Mouse (Mus musculus): ENCODE results near the gene Pik3c2g.

Gene Pik3c2g

DNA sequence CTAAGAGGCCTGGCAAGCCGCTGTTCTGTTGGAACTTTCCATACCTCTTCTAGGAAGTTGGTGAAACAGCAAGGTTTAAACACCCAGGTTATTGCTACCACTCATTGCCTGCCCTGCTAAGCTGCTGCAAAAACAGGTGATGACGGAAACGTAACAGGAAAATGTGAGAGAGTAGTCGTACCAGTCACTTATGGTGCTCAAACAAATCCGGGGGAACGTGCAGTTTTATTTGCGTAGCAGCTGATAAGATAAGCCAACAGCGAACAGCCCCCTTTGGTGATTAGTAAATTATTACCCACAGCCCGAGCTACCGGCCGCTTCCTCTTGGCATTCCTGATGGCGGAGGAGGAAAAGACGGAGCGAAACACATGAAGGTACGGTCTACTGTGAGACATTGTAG, at the start of gene Pik3c2g:
Gene Pik3c2g, plus strand, starts transcription at position 330 of the 400 bp plus-strand sequence.
- no peak for DNase-seq (ENCODE audit: extremely low spot score, low spot score)

DNA sequence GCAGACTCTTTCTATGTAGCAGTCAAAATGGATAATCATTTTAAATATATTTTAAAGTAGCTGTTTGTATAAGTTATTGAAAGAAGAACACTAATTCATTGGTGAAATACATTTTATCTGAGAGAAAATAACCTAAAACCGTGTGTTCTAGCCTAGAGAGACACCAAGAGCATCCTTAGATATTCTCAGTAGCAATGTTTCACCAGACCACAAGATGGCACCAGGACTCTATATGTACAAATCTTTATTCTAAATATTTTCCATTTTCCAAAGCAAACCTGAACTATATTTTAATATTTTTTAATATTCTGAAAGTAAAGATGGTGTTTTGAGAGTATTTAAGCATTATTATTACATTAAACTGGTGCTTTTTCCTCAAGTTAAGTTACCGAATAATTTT, 48.6 kb upstream of the Pik3c2g start:
- DNase-seq (ENCODE audit: extremely low spot score, low spot score): no peak

DNA sequence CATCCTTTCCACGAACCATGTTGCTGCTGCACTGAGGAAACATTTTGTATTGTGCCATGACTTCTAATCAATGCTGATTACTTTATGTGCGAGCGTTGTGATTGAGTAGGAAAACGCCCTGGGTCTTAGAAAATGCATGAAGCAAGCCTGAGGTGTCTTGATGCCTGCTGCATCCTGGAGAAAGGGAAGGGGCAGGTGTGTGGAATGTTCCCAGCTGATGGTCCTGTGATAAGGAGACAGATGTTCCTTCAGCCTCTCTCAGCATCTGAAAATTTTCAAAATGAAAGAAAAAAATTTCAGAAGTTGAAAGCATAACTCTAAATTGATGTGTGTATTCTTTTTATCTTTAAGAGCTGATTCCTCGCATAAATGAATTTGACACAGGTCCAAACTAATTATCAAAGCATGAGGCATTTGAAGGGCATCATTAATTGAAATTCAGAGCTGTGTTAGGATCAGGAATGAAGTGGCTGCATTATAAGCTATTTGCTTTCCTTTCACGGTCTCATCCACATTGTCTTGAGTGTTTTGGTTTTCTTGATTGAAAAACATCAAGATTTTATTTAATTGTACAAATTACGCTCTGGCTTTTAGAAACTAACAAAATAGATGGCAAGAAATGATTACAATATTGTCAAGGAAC, 31.4 kb upstream of the Pik3c2g start:
- no peak for DNase-seq (ENCODE audit: extremely low spot score, low spot score)

DNA sequence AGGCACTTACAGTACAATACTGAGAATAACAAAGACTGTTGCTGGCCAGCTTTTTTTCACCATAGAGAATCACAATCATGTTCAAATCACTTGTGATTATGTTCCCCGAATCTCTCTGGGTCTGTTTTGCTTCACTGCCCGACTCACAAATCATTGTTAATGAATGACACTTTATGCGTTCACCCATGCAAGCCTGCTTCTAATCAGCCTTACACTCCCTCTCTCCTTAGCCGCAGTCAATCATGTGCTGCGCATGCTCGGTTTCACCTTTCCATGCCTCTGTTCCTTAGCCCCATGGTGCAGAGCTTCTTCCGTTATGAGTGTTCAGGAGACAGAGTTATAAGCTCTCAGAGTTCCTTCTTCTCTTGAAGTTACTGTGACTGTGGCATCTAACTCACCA, 17.8 kb upstream of the Pik3c2g start:
- DNase-seq (ENCODE audit: extremely low spot score, low spot score): no peak

DNA sequence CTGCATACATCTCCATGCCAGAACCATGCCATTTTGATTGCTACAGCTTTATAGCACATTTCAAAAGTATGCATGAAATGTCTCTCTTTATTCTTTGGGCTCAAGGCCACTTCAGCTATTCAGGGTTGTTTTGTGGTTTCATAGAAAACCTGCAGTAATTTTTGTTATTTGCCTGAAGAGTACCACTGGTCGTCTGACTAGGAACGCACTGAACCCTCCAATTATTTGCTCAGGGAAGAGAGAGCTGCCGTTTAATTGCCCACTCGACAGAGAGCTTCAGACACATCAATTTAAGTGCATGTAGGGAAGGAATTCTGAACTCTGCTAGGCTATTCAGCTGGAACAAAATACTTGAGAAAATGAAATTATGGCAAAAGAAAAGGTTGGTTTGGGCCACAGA, 11.2 kb upstream of the Pik3c2g start:
- DNase-seq (ENCODE audit: extremely low spot score, low spot score): no peak

DNA sequence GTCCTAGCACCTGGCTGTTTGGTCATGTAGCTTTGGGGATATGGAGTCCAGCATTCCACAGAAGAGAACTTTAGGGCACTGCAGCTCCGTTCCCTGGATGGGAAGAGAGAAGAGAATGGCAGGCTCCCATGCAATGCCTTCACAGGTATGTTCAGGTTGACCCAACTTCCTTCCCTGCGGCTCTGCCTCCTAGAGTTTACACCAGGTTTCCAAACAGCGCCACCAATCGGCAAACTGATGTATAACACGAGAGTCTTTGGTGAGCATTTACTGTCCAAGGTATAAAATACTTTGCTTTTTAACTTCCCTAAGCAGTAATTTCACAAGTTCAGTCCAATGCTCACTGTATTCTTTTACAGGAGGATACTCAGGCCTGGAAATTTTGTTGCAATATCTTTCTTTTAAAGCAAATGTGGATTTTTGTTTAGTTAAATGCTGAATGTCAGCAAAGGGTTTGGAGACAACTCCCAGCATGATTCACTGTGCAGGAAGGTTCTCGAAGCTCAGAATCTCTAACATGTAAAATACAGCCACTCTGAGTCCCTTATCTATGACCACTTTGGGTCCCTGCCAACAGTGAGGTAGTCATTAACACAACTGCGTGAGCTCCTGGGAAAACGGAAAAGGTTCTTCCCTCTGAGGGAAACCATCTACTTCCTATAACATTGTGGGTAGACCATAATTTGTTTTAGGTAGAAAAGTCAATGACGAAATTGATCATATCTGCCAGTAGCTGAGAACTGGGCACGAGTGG, 10.6 kb upstream of the Pik3c2g start:
- DNase-seq (ENCODE audit: extremely low spot score, low spot score): no peak

DNA sequence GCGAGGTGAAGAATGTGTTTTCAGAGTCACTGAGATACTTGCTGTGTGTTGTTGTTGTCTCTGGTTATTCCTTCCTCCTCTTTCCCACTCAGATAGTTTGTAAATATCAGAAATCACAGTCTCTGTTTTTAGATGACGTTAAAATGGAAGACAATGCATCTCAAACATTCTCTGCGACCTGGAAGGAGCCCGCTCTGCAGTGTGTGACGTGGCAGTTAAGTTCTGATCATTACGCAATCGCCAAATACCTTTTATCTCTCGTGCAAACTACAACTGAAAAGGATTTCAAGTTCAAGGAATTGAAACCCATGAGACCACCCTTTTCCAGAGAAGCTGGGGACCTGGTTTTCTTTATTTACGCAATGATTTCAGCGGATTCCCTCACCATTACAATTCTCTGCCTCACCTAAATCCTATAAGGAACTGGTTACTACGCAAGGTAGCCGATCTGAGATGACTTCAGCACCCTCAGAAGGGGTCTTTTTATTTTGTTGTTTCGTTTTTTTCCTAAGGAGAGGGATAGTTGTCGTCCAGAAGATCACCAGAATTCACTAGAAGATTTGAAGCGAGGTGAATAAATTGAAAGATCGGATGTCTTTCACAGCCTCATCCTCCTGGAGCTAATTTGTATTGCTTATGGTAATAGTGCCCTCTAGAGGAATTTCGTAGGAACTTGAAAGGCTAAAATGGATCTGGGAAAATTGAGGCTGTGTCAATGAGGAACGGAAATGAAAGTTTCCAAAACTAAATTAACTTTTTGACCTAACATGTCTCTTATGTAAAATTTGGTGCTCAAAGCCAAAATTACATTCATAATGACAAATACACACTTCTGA, 9.8 kb upstream of the Pik3c2g start:
- no peak for DNase-seq (ENCODE audit: extremely low spot score, low spot score)

DNA sequence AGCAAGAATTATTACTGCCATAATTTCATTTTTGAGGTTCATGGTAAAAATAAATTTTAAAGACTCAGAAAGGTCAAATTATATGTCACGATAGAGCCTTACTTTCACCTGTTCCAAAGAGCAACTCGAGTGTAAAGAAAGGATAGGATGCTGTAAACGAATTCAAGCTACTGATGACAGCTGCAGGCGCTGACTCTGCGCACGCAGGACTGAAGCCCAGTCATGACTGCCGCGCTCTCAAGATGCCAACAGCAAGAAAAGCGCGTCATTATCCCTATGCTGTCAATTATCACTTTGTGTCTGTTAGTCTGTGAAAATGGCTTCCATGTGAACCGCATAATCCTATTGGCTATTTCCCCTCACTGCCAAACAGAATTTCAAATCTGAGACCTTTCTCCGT, 457 bp downstream of the Pik3c2g start:
- DNase-seq (ENCODE audit: extremely low spot score, low spot score): no peak

DNA sequence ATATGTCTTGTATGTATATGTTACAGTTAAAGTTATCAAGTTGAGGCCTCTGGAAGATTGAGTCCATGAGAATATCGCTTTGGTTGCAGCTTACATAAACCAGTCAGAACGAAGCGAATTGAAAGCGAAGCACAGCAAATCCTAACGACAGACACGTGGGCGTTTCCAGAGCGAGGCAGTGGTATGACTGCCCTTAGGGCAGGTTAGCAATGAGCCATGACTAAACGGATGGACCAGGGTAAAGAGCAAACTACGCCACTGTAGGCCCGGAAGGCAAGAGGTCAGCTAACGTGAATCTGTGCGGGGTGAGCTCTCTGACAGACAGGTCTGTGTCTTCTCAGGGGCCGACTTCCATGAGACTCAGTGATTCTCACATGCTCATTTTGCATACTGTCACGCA, 1.4 kb downstream of the Pik3c2g start:
- DNase-seq (ENCODE audit: extremely low spot score, low spot score): peak; percentile 24

DNA sequence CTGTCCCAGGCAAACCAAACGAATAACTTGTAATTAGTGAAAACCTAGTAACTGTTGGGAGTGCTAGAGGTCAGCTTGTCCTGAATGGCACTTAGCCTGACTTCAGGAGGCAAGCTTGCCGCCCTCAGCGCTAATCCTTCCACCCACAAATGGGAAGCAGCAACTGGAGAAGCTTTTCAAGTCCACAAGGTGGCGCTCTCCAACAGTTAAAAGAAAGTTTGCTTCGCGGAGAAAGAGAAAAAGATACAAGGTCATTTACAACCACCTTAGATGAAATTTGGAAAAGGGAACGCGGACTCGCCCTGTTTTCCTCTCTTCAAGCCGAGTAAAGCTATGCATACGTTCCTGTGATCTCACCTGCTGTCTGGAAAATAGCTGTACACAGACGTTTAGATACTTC, 2.3 kb downstream of the Pik3c2g start:
- DNase-seq (ENCODE audit: extremely low spot score, low spot score): peak; percentile 71

DNA sequence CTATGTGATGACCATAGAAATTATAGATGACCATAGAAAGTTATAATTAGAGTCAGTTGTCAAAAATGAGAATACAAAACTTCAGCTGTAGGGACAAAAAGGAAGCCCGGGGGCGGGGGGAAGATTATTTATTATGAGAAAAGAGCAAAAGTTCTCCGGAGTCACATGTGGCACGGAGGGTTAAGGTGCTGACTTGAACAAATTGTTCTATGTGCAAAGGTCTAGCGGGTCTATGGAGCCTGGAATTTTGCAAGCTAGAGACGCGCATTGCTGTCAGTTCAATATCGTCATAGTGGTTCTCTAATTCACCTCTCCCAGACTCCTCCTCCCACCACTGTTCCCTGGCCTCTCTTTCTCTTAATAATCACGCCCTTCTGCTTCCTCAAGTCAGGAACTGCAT, 2.8 kb downstream of the Pik3c2g start:
- no peak for DNase-seq (ENCODE audit: extremely low spot score, low spot score)

DNA sequence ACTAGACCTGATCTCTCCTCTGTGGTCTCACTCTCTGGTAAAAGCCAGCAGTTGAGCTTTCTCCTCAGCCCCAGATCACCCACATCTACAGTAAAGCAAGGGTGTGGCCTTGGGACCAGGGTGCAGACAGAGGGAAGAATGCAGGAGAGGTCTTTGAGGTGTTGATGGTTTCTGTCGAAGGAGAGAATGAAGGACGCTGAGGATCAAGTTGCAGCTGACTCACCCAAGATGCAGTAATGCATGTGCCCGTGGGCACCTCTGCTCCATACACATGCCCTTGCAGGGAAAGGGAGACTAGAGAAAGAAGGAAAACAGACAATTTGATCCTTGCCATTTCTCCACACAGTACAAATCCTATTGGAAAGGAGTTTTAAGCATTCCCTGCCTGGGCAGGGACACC, 5.1 kb downstream of the Pik3c2g start:
- DNase-seq (ENCODE audit: extremely low spot score, low spot score): no peak

DNA sequence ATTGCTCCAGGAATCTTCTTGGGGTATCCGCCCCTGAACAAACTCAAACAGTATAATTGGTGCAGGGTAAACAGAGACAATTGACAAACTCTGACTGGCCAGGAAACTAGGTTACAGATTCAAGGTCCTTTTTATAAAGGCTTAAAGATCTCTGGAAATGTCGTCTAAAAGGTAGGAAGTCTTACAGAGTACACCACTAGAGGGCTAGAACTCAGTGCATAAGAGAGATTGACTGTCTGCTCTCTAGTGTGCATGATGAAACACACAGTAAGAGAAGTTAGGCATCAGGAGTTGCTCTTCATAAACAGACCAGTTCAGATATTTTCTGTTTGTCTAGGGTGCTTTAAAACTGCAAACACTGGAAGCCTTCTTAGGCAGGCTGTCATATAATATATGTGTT, 9.4 kb downstream of the Pik3c2g start:
- DNase-seq (ENCODE audit: extremely low spot score, low spot score): no peak

DNA sequence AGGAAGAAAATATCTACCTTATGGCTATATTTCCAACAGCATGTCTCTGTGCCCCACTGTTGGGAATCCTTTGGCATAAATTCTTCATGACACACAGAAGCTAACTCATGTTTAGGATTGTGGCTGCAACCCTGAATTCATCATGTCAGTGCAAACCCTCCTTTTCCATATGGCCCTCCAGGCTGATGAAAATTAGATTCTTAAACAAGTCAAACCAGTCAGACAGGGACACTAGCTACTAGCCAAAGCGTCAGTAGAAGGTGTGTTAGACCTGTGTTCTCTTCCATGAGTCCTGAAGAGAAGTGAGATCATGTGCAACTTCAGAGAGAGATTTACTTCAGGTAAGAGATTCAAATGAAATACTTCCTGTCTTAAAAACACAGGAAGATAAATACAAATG, 12.2 kb downstream of the Pik3c2g start:
- DNase-seq (ENCODE audit: extremely low spot score, low spot score): no peak

DNA sequence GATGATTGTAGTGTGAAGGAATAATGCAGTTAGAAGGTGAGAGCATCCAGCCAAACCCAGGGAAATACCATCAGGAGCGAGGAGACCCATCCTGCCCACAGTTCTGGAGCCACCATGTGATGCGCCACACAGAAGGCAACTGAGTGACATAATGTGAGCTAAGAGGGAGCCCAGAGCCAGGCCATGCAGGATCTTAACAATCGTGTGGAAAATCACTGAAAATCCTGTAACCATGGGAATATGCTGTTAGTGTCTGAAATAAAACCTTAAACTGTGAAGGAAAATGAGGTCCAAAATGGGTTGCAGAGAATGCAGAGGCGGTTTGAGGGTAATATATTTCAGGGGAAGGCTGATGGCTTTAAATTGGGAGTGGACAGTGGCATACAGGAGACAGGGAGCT, 31.8 kb downstream of the Pik3c2g start:
- DNase-seq (ENCODE audit: extremely low spot score, low spot score): no peak

DNA sequence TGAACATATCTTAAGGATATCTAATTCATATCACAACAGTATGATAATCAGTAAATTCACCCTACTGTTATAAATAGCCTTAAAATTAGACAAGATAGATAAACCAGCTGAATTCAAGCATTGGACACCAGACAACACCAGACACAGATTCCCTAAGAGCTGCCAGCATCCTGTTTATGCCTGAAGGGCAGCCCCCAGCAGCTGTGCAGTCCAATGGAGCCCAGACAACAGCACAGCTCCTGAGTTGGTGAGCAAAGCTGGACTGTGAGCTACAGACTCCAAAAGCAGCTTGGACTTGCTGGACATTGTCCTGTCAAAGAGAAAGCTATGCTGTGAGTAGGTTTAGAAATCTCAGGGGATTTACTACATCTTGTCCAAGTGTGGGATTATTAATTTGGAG, 37.7 kb downstream of the Pik3c2g start:
- no peak for DNase-seq (ENCODE audit: extremely low spot score, low spot score)

DNA sequence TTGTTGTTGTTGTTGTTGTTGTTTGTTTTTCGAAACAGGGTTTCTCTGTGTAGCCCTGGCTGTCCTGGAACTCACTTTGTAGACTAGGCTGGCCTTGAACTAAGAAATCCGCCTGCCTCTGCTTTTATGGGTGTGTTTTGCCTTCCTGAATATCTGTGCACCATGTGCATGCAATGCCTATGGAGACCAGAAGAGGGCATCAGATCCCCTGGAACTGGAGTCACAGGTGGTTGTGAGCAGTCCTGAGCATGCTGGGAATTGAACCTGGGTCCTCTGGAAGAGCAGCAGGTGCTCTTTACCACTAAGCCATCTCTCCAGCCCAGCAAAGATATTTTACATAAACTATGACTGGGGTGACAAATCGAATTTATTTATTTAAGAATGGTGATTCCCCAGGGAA, 47.5 kb downstream of the Pik3c2g start:
- DNase-seq (ENCODE audit: extremely low spot score, low spot score): no peak

DNA sequence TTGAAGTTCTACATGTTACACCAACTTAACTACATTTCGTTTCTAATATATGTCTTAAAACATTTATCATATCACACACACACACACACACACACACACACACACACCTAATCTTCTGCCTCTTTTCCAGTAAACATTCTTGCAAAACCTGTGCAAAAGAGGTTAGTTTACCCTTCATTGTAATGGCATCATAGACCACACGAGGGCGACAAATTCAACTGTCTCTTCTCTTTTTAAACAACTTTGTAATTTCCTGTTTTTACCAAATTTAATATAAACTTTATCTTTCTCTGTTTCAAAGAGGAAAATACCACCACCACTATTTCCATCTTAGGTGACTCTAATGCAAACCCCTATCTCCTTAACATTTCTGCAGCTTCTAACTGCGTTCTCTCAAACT, 68.4 kb downstream of the Pik3c2g start:
- no peak for DNase-seq (ENCODE audit: extremely low spot score, low spot score)

DNA sequence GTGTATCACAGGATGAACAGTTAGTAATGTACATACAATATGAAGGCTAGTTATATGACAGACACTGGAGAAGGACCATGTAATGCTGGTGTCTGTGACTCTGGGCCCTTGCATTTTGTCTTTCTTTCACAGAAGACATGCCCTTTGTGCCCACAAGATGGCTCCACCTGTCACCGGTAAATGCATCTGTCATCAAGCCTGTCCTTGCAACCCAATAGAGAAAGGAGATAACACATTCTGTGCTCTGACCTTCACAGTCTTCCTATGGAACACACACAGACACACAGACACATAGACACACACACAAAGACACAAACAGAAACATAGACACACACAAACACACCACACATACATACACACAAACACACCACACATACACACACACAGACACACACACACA, 75.4 kb downstream of the Pik3c2g start:
- no peak for DNase-seq (ENCODE audit: extremely low spot score, low spot score)

DNA sequence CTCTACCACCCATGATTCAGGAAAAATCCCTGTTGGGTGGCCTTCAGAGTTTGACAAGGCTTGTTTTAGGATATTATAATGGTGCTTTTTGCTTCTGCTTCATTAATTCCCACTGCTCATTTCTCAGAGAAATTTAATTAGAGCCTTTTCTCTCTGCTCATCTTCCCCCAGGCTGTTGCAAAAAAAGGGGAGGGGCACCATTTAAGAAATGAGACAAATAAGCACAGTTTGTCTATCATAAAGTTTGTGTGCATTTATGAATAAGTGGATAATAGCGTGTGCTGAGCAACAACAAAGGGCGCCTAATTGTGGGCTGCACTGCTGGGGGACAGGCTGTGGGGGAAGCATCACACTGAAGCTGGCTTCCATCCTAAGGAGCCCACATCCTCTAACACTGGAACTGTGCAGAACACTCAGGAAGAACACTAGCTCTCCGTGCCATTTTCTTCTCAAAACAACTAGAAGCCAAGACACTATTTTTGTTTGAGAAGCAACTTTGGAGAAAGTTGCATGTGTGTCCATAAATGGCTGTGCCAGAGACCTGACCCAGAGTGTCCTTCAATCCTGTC, 131.5 kb downstream of the Pik3c2g start:
- no peak for DNase-seq (ENCODE audit: extremely low spot score, low spot score)

DNA sequence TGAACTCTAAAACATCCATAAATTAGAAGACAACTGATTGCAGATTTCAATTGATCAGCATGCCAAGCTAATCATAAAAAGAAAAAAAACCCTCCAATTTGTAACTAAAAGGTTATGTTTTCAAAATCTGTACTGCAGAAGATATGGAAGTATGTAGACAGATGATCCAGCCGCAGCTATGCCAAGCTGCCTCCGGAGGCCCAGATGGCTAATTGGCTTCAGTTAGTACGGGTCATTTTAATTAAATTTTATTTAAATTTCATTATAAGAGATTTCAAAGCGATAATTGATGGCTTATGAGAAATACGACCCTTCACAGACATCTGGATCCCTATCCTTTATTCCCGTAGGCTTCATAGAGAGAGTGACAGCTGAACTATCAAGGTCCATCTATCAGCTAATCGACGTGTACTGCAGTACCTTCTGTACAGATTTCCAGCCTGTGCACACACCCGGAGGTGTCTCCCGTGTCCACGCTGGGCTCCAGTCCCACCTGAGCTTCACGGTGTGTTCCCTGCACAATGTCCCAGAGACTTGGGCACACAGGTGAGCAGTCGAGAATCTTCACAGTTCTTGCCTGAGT, 132.7 kb downstream of the Pik3c2g start:
- DNase-seq (ENCODE audit: extremely low spot score, low spot score): no peak
